Mouse (Mus musculus) embryonic facial prominence, embryonic 11.5 days (tissue): ENCODE data around the gene Rhbdl1. TPM values are rescaled to one million over a fixed set of nuclear protein-coding genes. Genes with fewer than 3 reads are reported as not detected.
A peak's percentile ranks its signal among the peaks of the same experiment; 100 is the strongest.

ENCODE experiments used
- ATAC-seq: fragments of 200-750 bp; cut with Nextera tagmentation; replicated peaks from 2 replicates; pipeline ENCODE4 v1.8.0; 2017; ENCODE audit warnings: low read depth; ENCODE audit not compliant: insufficient number of reproducible peaks, low FRiP score, low TSS enrichment
- DNase-seq: peaks from one replicate; pipeline ENCODE4 v3.0.0-alpha.2; 2015; ENCODE audit warnings: low spot score
- H3K27ac ChIP-seq: fragments of 300-500 bp; sonication (generic); replicated peaks from 2 replicates; pipeline ENCODE4 v1.5.1; 2014; ENCODE audit warnings: mild to moderate bottlenecking, low read depth, low read length, control low read depth
- H3K27me3 ChIP-seq: fragments of 300-500 bp; sonication (generic); 2 replicates; pipeline ENCODE4 v1.6.1; 2014; ENCODE audit warnings: mild to moderate bottlenecking, low read length, moderate library complexity, mixed read lengths; ENCODE audit not compliant: control insufficient read depth, insufficient read depth
- H3K36me3 ChIP-seq: fragments of 300-500 bp; sonication (generic); replicated peaks from 2 replicates; pipeline ENCODE4 v1.6.1; 2014; ENCODE audit warnings: low read depth, mild to moderate bottlenecking, low read length, moderate library complexity, mixed read lengths; ENCODE audit not compliant: control insufficient read depth, insufficient read depth
- H3K4me1 ChIP-seq: fragments of 300-500 bp; sonication (generic); 2 replicates; pipeline ENCODE4 v1.6.1; 2014; ENCODE audit warnings: low read length, mixed read lengths; ENCODE audit not compliant: control insufficient read depth, insufficient read depth
- H3K4me2 ChIP-seq: fragments of 300-500 bp; sonication (generic); 2 replicates; pipeline ENCODE4 v1.6.1; 2014; ENCODE audit warnings: low read depth, mild to moderate bottlenecking, control low read depth, low read length, moderate library complexity
- H3K4me3 ChIP-seq: fragments of 300-500 bp; sonication (generic); 2 replicates; pipeline ENCODE4 v1.5.1; 2014; ENCODE audit warnings: low read depth, low read length, control low read depth
- H3K9ac ChIP-seq: fragments of 300-500 bp; sonication (generic); replicated peaks from 2 replicates; pipeline ENCODE4 v1.6.1; 2014; ENCODE audit warnings: mild to moderate bottlenecking, control low read depth, low read length
- H3K9me3 ChIP-seq: fragments of 300-500 bp; sonication (generic); replicated peaks from 2 replicates; pipeline ENCODE4 v1.6.1; 2016; ENCODE audit warnings: mild to moderate bottlenecking, low read length, inconsistent platforms, mixed read lengths; ENCODE audit not compliant: control insufficient read depth
- WGBS: fragments of 180-500 bp; shearing (Covaris S2); extraction: QIAGEN DNeasy Blood & Tissue Kit; methylation state at CpG from one replicate; pipeline ENCODE4 v1.1.7; 2014; 5-methylcytosine and 5-hydroxymethylcytosine counted together
- microRNA-seq: library from miRNA; unstranded; fragments of <30 nt; microRNA quantifications from one replicate; pipeline ENCODE4, GENCODE M21; 2016; ENCODE audit warnings: borderline number of aligned reads
- polyA plus RNA-seq: library from polyadenylated mRNA; unstranded; fragments of >200 nt; fragmentation: Nextera tagmentation; extraction: Ambion mirVana; gene quantifications from 2 replicates; pipeline ENCODE4 v1.2.1, GENCODE M21; 2014

Rhbdl1 gene
- polyA plus RNA-seq, 1 experiment from 2014 or later, result 1.5 TPM

DNA sequence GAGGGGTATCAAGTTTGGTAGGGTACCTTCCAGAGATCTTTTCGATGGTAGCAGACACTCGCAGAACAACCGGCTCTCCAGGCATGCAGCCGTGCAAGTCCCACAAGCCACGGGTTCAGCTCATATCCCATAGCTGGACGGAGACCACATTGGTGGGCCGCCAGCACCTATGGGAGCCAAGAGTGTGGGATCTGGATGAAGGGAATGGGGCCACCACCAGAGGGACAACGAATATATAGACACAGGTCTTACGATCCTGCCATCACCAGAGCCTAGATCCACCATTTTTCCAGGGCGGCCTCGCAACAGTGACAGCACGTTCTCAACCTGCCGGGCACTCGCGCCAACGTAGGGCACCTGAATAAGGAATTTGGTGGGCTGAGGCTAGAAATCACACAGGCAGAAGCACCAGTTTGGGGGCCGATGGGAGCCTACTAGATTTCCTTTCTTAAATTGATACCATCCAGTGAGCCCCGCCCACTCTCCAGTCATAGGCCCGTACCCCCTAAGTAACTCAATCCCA is 45.7 kb downstream of the Rhbdl1 start:
- Histone ChIP-seq H3K27ac (peak overlapping the region; percentile 90), H3K4me1 (peaks cover 7% of the 10 kb centered on the region), H3K27me3 (no peaks in the 10 kb centered on the region), H3K4me3 (peak overlapping the region; percentile 67), H3K4me2 (peak overlapping the region; percentile 87), H3K36me3 (no peaks in the 10 kb centered on the region; the same call in 1 of the 2 replicates), H3K9ac (peak overlapping the region; percentile 83), H3K9me3 (no peaks in the 10 kb centered on the region)
- no peak for DNase-seq
- 27% methylated on average over 19 of the region's 19 CpGs for WGBS
- 0 out of 2 replicates have a peak, but pooled peaks have one; percentile 3 for ATAC-seq

DNA sequence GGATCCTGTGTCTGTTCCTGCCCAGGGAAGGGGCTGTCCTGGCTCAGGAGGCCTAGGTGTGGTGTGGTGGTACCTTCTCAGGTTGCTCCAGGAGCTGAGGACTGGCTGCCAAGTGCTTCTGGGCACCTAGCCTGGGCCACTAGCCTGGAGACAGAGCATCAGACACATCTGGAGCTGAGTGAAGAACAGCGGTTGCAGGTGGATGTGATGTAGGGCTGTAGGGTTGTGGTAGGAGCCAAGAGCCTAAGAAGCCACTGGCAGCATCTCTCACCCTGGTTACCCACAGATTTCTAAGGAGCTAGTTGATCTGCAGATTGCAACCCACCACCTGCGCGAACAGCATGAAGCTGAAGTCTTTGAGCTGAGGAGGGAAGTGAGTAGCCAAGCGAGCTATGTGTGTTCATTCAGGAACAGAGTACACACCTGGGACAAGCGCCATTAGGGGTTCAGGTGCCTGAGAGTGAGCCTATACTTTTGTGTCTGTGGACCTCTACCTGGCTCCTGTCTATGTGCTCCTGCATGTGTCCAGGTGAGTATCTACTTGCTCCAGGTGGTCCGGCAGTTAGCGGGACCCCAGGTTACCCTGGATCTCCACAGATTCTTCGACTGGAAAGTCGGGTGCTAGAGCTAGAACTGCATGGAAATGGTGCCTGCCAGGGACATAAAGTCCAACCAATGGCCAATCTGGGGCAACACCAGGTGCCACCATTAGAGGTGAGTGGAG is 50.2 kb downstream of the Rhbdl1 start:
- Histone ChIP-seq H3K27ac (no peak overlapping the region), H3K4me3 (no peak overlapping the region), H3K36me3 (peaks cover 12% of the 10 kb centered on the region), H3K27me3 (no peaks in the 10 kb centered on the region), H3K9ac (no peak overlapping the region), H3K4me2 (no peak overlapping the region), H3K4me1 (peaks cover 5% of the 10 kb centered on the region; the same call in 1 of the 2 replicates), H3K9me3 (no peaks in the 10 kb centered on the region)
- 89% methylated on average over 9 of the region's 9 CpGs for WGBS
- ATAC-seq, result no peak
- DNase-seq, result no peak

DNA sequence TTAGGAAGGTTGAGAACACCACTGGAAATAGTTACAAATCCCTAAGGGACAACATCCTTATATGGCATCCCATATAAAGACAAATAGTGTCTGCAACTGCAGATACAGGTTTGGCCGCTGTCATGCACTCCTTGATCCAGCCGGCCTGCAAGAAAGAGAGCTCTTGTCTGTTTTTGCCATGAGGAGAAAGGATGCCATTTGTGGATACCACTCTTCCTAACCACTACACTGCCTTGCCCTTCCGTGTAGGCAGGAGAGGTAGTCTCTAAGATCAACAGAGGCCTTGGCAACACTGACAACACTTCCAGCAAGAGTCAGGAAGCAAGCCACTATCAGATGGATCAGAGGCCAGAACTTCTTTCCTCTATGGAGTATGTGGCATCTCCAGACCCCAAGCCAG is 50.8 kb downstream of the Rhbdl1 start, which contains the start of gene Ccdc78:
Ccdc78 (plus strand) TSS at position 301 of the 400 bp plus-strand sequence.
- Histone ChIP-seq H3K27me3 (no peaks in the 10 kb centered on the region), H3K4me1 (peaks cover 5% of the 10 kb centered on the region; the same call in 1 of the 2 replicates), H3K36me3 (peaks cover 15% of the 10 kb centered on the region), H3K9ac (peak within 1 kb of the TSS; percentile 62), H3K9me3 (no peaks in the 10 kb centered on the region), H3K4me3 (peak within 1 kb of the TSS; percentile 45), H3K27ac (peak within 1 kb of the TSS; percentile 56), H3K4me2 (peak within 1 kb of the TSS; percentile 4; the same call in 1 of the 2 replicates)
- DNase-seq, result no peak
- ATAC-seq, result no peak
- 81% methylated on average over 3 of the region's 3 CpGs for WGBS

DNA sequence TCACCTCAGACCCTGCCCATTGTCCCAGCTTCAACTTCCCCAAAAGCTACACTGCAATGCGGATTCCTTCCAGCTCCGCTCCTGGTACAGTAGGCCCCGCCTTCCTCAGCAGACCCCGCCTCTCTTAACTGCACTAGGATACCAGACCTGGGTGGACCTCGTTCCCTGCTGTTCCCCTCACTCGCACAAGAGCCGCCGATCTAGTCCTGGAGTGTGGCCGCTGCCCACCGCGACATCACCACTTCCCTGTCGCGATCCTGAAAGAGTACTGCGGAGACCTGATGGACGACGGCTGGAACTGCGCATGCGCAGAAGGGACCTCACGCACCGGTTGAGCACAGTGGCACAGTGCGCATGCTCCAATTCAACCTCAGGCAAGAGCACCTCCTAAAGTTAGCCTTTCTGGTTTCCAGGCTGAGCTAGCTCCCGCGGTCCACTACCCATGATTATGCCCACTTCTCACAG is 51.8 kb downstream of the Rhbdl1 start, which contains the start of gene Haghl:
Haghl (minus strand) TSS at position 393 of the 465 bp plus-strand sequence.
- H3K36me3 ChIP-seq, result peaks cover 15% of the 10 kb centered on the region

More for the DNA sequence above, 51.8 kb downstream of the Rhbdl1 start, which contains the start of gene Haghl:
- DNase-seq (peak; percentile 97), ATAC-seq (peak; percentile 77)
- no peaks in the 10 kb centered on the region for H3K27me3 ChIP-seq
- peak within 1 kb of the TSS; percentile 59 for H3K4me2 ChIP-seq
- H3K9me3 ChIP-seq, result no peaks in the 10 kb centered on the region
- peak within 1 kb of the TSS; percentile 62 for H3K9ac ChIP-seq
- H3K27ac ChIP-seq, result peak within 1 kb of the TSS; percentile 56
- peak within 1 kb of the TSS; percentile 45 for H3K4me3 ChIP-seq
- H3K4me1 ChIP-seq, result peaks cover 5% of the 10 kb centered on the region; the same call in 1 of the 2 replicates
- WGBS, result under 1% methylated on average over 23 of the region's 23 CpGs

Small RNA genes lying within 50 kb of the gene (microRNA-seq; reads per million reads assigned to microRNA genes)
- not detected for gene Mir3082

Other genes starting within 250 kb of the Rhbdl1 start
- gene Gng13, start 120.1 kb downstream of the Rhbdl1 start, polyA plus RNA-seq, result 1.7 and 2.4 TPM in 2 replicates
- gene Chtf18, start 109.9 kb downstream of the Rhbdl1 start, polyA plus RNA-seq, result 17.7 and 21.2 TPM in 2 replicates
- gene Rpusd1, start 109.6 kb downstream of the Rhbdl1 start, polyA plus RNA-seq, result 18.7 and 19.4 TPM in 2 replicates
- gene Mslnl, start 101.3 kb downstream of the Rhbdl1 start, polyA plus RNA-seq, result 0.10 TPM in 1 of 2 replicates, not detected in the other
- gene Msln, start 82.9 kb downstream of the Rhbdl1 start, polyA plus RNA-seq, result 0.63 TPM in 1 of 2 replicates, not detected in the other
- 23.8 and 24.5 TPM in 2 replicates for gene Narfl, start 63.5 kb downstream of the Rhbdl1 start, polyA plus RNA-seq
- gene Haghl, start 51.6 kb downstream of the Rhbdl1 start, polyA plus RNA-seq, result 58.7 and 61.1 TPM in 2 replicates
- not detected in 2 replicates for gene Ccdc78, start 50.7 kb downstream of the Rhbdl1 start, polyA plus RNA-seq
- 58.4 and 62.9 TPM in 2 replicates for gene Fam173a, start 44.4 kb downstream of the Rhbdl1 start, polyA plus RNA-seq
- gene AC134908.4, start 41.6 kb downstream of the Rhbdl1 start, polyA plus RNA-seq, result not detected in 2 replicates
- gene Metrn, start 40.2 kb downstream of the Rhbdl1 start, polyA plus RNA-seq, result 13.4 and 15.6 TPM in 2 replicates
- 3.9 and 4.2 TPM in 2 replicates for gene Fbxl16, start 28.2 kb downstream of the Rhbdl1 start, polyA plus RNA-seq
- gene Wdr24, start 13.7 kb downstream of the Rhbdl1 start, polyA plus RNA-seq, result 24.5 and 26.9 TPM in 2 replicates
- 42.0 and 47.7 TPM in 2 replicates for gene Jmjd8, start 8.4 kb downstream of the Rhbdl1 start, polyA plus RNA-seq
- gene Stub1, start 3.9 kb downstream of the Rhbdl1 start, polyA plus RNA-seq, result 323 and 352 TPM in 2 replicates
- 0.36 and 1.2 TPM in 2 replicates for gene Gm20683, start 4.5 kb upstream of the Rhbdl1 start, polyA plus RNA-seq
- gene Rhot2, start 7.6 kb upstream of the Rhbdl1 start, polyA plus RNA-seq, result 7.1 and 9.7 TPM in 2 replicates
- 14.7 and 15.1 TPM in 2 replicates for gene Wdr90, start 24.2 kb upstream of the Rhbdl1 start, polyA plus RNA-seq
- 7.3 and 9.5 TPM in 2 replicates for gene Mcrip2, start 31.5 kb upstream of the Rhbdl1 start, polyA plus RNA-seq
- gene Mettl26, start 37.8 kb upstream of the Rhbdl1 start, polyA plus RNA-seq, result 49.8 and 63.3 TPM in 2 replicates
- 0.63 and 0.87 TPM in 2 replicates for gene Wfikkn1, start 43.6 kb upstream of the Rhbdl1 start, polyA plus RNA-seq
- gene Rab40c, start 82.4 kb upstream of the Rhbdl1 start, polyA plus RNA-seq, result 17.6 and 18.7 TPM in 2 replicates
- gene Pigq, start 107.6 kb upstream of the Rhbdl1 start, polyA plus RNA-seq, result 40.2 and 41.4 TPM in 2 replicates
- 0.15 TPM in 1 of 2 replicates, not detected in the other for gene Nhlrc4, start 107.7 kb upstream of the Rhbdl1 start, polyA plus RNA-seq
- gene A930017K11Rik, start 115.3 kb upstream of the Rhbdl1 start, polyA plus RNA-seq, result 0.15 and 0.49 TPM in 2 replicates
- gene Capn15, start 148.5 kb upstream of the Rhbdl1 start, polyA plus RNA-seq, result 17.4 and 20.2 TPM in 2 replicates
- gene Rab11fip3, start 232.3 kb upstream of the Rhbdl1 start, polyA plus RNA-seq, result 12.9 and 16.1 TPM in 2 replicates